13 mouse cellular contexts compared by ENCODE assay signal in the genomic region with DNA sequence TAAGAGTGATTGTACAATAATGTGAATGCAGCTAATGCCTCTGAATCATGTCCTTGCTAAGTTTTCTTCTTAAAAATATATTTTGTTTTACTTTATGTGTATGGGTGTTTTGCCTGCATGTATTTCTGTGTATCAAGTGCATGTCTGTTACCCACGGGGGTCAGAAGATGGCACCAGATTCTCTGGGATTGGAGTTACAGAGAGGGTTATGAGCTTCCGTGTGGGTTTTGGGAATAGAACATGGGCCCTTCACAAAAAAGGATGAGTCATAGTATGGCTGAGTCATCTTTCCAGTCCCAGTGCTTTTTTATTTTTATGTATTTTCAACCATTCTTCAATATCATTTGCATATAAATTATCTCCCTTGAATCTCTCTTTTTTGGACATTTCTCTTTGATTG.
A peak's percentile ranks its signal among the peaks of the same experiment; 100 is the strongest.
DNase-seq lines count a peak whose midpoint lies in the region; ATAC-seq lines count a peak whose summit lies in the region.
"Had no signal": no experiment of that assay in that cellular context is flagged by ENCODE, and none has a peak within 500 bp of the region (broad histone marks: within the 10 kb centered on the region; RNA-seq: fewer than 3 reads in every experiment).

No protein-coding gene starts in this region.

- no peak for DNase-seq in frontal cortex, postnatal 14 days (ENCODE audit: low spot score in 2 of 2)
- peak; percentile 13 to 46 for DNase-seq in left cerebral cortex, adult 18-20 months (ENCODE audit: low spot score in 2 of 2)
- DNase-seq in left cerebral cortex, postnatal 4 days: no peak
- peak; percentile 8 for DNase-seq in 416B (ENCODE audit: low read depth)
- DNase-seq in brain, adult 2 months (ENCODE audit: low read depth, low spot score): peak; percentile 80
- DNase-seq in spleen, postnatal 10 days (ENCODE audit: low spot score in 2 of 2): no peak
- DNase-seq: gastrocnemius, postnatal 14 days; heart, postnatal 14 days; kidney, adult 8-10 months; liver, postnatal 0 days had no signal

- intact Hi-C loops in left cerebral cortex, postnatal 4 days (cut with DNase I): no loop called here

- peak; percentile 78 for ATAC-seq in frontal cortex, adult (ENCODE audit: low TSS enrichment)
- ATAC-seq: liver, postnatal 0 days; midbrain, embryonic 15.5 days; Patski had no signal

Comparison
In these comparisons a context has a peak if more than half of its experiments do, and no peak if none do; other contexts are left out.
1. DNase-seq: peak in left cerebral cortex, adult 18-20 months (2 of 2), 416B (single experiment) and brain, adult 2 months (single experiment); none in frontal cortex, postnatal 14 days (0 of 2), left cerebral cortex, postnatal 4 days (single experiment) and spleen, postnatal 10 days (0 of 2).